ENCODE assay signal across 8 mouse cellular contexts in the genomic region with DNA sequence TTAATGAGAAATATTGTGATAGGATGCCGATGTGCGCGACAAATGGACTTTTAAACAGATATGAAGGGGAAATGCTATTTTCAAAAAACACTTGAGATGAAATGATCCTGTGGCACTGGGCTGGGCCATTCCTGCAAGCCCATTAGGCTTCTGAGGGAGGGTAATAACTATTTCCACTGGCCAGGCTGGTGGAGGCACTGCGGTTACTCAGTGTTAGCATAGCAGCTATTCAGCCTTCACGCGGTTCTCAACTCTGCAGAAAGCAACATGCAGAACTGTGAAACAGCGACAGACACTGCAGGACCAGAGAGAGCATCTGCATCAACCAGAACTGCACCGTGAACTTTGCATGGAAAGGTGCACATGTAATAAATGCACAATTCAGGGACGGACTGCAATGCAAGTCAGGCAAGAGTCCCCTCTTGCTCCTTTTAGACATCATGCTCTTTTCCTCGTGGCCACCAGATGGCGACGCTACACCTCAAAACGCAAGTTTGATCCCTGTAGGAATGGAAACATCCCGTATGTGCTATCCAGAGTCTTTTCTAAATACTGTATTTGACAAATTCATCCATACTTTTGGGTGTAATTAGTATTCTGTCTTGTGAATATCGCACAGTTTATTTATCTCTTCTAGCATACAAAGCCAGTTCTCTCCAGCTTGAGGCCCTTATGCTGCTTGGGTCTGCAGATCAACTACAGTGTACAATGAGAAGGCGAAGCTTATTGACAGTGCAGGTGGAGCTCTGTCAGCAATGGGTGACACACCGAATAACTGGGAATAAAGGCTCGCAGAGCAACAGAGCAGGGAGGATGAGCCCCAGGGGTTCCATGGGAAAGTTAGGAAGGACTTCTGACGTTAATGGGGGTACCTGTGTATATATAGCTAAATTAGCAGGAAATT.
A peak's percentile ranks its signal among the peaks of the same experiment; 100 is the strongest.
DNase-seq lines count a peak whose midpoint lies in the region; TF ChIP-seq lines count a peak whose summit lies in the region.

No protein-coding gene starts in this region.

- TF ChIP-seq POLR2A in lung, adult 2 months (IDR thresholded peaks at IDR 0.05; ENCODE audit: borderline replicate concordance, extremely low read depth, low read depth, low read length) = no peak

- no peak overlapping the region for H3K4me3 ChIP-seq in lung, adult 2 months (replicated peaks; ENCODE audit: extremely low read depth, low read depth, low read length)

- peak; percentile 35 to 49 for DNase-seq in urinary bladder, postnatal 36 days (ENCODE audit: low spot score in 2 of 2)
- DNase-seq in urinary bladder, postnatal 4 days (ENCODE audit: low spot score in 2 of 2) = no peak
- DNase-seq in cerebellum, postnatal 25 days = peak; percentile 62 to 75
- peak; percentile 17 for DNase-seq in gastrocnemius, postnatal 14 days
- DNase-seq in kidney, postnatal 14 days = peak; percentile 66
- peak; percentile 45 for DNase-seq in lung, adult 2 months
- peak; percentile 18 for DNase-seq in retina, adult 2 months (ENCODE audit: low read depth, low spot score)
- DNase-seq in spleen, postnatal 14 days (ENCODE audit: low spot score in 2 of 2) = no peak

- intact Hi-C loops in gastrocnemius, postnatal 14 days (cut with DNase I; ENCODE audit: low total_unique reads) = no loop called here

- no peaks in the 10 kb centered on the region for H3K4me1 ChIP-seq in lung, adult 2 months (ENCODE audit: control insufficient read depth, insufficient read depth, low read length)

- TF ChIP-seq CTCF in lung, adult 2 months (IDR thresholded peaks at IDR 0.05; ENCODE audit: insufficient read depth, low read length) = peak; percentile 82

- 39% methylated on average over 19 of the region's 19 CpGs for WGBS in lung, adult 2 months

Comparison
In these comparisons a context has a peak if more than half of its experiments do, and no peak if none do; other contexts are left out.
1. DNase-seq: peak in urinary bladder, postnatal 36 days (2 of 2), cerebellum, postnatal 25 days (2 of 2), gastrocnemius, postnatal 14 days (single experiment), kidney, postnatal 14 days (single experiment), lung, adult 2 months (single experiment) and retina, adult 2 months (single experiment); none in urinary bladder, postnatal 4 days (0 of 2) and spleen, postnatal 14 days (0 of 2).